Mouse (Mus musculus) midbrain, embryonic 14.5 days (tissue): ENCODE measurements around the gene Itgam. TPM values are rescaled to one million over a fixed set of nuclear protein-coding genes. Genes with fewer than 3 reads are reported as not detected.

ENCODE experiments used
- ATAC-seq: fragments of 200-750 bp; cut with Nextera tagmentation; 2 replicates; pipeline ENCODE4 v1.8.0; 2017; ENCODE audit warnings: moderate number of reproducible peaks, moderate library complexity; ENCODE audit not compliant: low FRiP score, low TSS enrichment
- DNase-seq: peaks from one replicate; pipeline ENCODE4 v3.0.0-alpha.2; 2015
- H3K27ac ChIP-seq: fragments of 300-500 bp; sonication (generic); replicated peaks from 2 replicates; pipeline ENCODE4 v1.5.1; 2014; ENCODE audit warnings: mild to moderate bottlenecking, low read depth, low read length, moderate library complexity
- H3K27me3 ChIP-seq: fragments of 300-500 bp; sonication (generic); 2 replicates; pipeline ENCODE4 v1.6.1; 2014; ENCODE audit warnings: low read length, control low read depth, mixed read lengths; ENCODE audit not compliant: control insufficient read depth, insufficient read depth
- H3K36me3 ChIP-seq: fragments of 300-500 bp; sonication (generic); 2 replicates; pipeline ENCODE4 v1.6.1; 2014; ENCODE audit warnings: low read length, control low read depth; ENCODE audit not compliant: control insufficient read depth, insufficient read depth
- H3K4me1 ChIP-seq: fragments of 300-500 bp; sonication (generic); 2 replicates; pipeline ENCODE4 v1.6.1; 2014; ENCODE audit warnings: mild to moderate bottlenecking, antibody characterized with exemption, low read length, control low read depth; ENCODE audit not compliant: control insufficient read depth, insufficient read depth
- H3K4me2 ChIP-seq: fragments of 300-500 bp; sonication (generic); 2 replicates; pipeline ENCODE4 v1.6.1; 2014; ENCODE audit warnings: mild to moderate bottlenecking, low read length, moderate library complexity
- H3K4me3 ChIP-seq: fragments of 300-500 bp; sonication (generic); replicated peaks from 2 replicates; pipeline ENCODE4 v1.5.1; 2014; ENCODE audit warnings: low read depth, low read length
- H3K9ac ChIP-seq: fragments of 300-500 bp; sonication (generic); replicated peaks from 2 replicates; pipeline ENCODE4 v1.6.1; 2014; ENCODE audit warnings: mild to moderate bottlenecking, low read length, moderate library complexity
- H3K9me3 ChIP-seq: fragments of 300-500 bp; sonication (generic); 2 replicates; pipeline ENCODE4 v1.6.1; 2016; ENCODE audit warnings: low read length, control low read depth, mixed read lengths; ENCODE audit not compliant: control insufficient read depth
- WGBS: fragments of 180-500 bp; shearing (Covaris S2); extraction: QIAGEN DNeasy Blood & Tissue Kit; methylation state at CpG from one replicate; pipeline ENCODE4 v1.1.7; 2014; 5-methylcytosine and 5-hydroxymethylcytosine counted together
- polyA plus RNA-seq: library from polyadenylated mRNA; unstranded; fragments of >200 nt; fragmentation: Nextera tagmentation; extraction: Ambion mirVana; gene quantifications from 2 replicates; pipeline ENCODE4 v1.2.1, GENCODE M21; 2014

The Itgam gene
- polyA plus RNA-seq, 1 experiment from 2014 or later, result 0.68 TPM

- DNase-seq, result no peak
- no peaks in the 10 kb centered on the region for H3K9me3 ChIP-seq
These were observed 16.8 kb upstream of the Itgam start for GRCm38 (mm10) chr7:128045640-128046039.

GRCm38 (mm10) chr7:128048819-128049218 lies 13.6 kb upstream of the Itgam start:
- 95% methylated on average over 4 of the region's 4 CpGs for WGBS
- Histone ChIP-seq H3K9ac (no peak overlapping the region), H3K4me2 (no peak overlapping the region), H3K27me3 (no peaks in the 10 kb centered on the region), H3K4me1 (no peaks in the 10 kb centered on the region), H3K4me3 (no peak overlapping the region), H3K9me3 (no peaks in the 10 kb centered on the region), H3K27ac (no peak overlapping the region), H3K36me3 (no peaks in the 10 kb centered on the region)
- ATAC-seq (no peak), DNase-seq (no peak)

More at GRCm38 (mm10) chr7:128045640-128046039, 16.8 kb upstream of the Itgam start:
- H3K4me2 ChIP-seq, result no peak overlapping the region
- H3K4me3 ChIP-seq, result no peak overlapping the region
- no peaks in the 10 kb centered on the region for H3K36me3 ChIP-seq
- H3K9ac ChIP-seq, result no peak overlapping the region
- no peaks in the 10 kb centered on the region for H3K27me3 ChIP-seq
- no peaks in the 10 kb centered on the region for H3K4me1 ChIP-seq
- ATAC-seq, result no peak
- H3K27ac ChIP-seq, result no peak overlapping the region
- WGBS, result 67% methylated on average over 2 of the region's 2 CpGs

GRCm38 (mm10) chr7:128049254-128049653 lies 13.2 kb upstream of the Itgam start:
- Histone ChIP-seq H3K4me2 (no peak overlapping the region), H3K27ac (no peak overlapping the region), H3K4me1 (no peaks in the 10 kb centered on the region), H3K9me3 (no peaks in the 10 kb centered on the region), H3K36me3 (no peaks in the 10 kb centered on the region), H3K4me3 (no peak overlapping the region), H3K27me3 (no peaks in the 10 kb centered on the region), H3K9ac (no peak overlapping the region)
- 99% methylated on average over 2 of the region's 2 CpGs for WGBS
- ATAC-seq (no peak), DNase-seq (no peak)

- Histone ChIP-seq H3K27me3 (no peaks in the 10 kb centered on the region), H3K9ac (no peak overlapping the region), H3K9me3 (no peaks in the 10 kb centered on the region), H3K4me1 (no peaks in the 10 kb centered on the region), H3K4me2 (no peak overlapping the region), H3K36me3 (no peaks in the 10 kb centered on the region), H3K27ac (no peak overlapping the region), H3K4me3 (no peak overlapping the region)
- ATAC-seq (no peak), DNase-seq (no peak)
- WGBS, result 79% methylated on average over 4 of the region's 4 CpGs
These were observed 11.7 kb upstream of the Itgam start for GRCm38 (mm10) chr7:128050739-128051138.

DNA sequence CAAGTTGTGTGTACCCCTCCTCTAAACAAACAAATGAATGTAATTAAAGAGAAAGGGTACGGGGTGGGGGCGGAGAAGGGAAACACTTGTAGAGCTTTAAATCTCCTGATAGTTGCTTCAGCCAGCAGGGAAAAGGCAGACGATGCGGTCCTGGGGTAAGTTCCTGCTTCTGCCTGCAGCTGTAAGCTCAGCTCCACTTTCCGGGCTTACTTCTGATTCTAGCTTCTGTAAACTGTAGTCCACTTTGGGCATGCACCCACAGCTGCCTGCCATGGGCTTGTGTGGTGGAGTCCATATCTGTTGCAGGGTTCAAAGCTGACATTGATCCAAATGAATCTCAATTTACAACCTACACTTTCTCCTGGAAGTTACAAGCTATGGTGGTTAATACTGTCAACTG lies 9.4 kb upstream of the Itgam start:
- WGBS, result 87% methylated on average over 5 of the region's 5 CpGs
- Histone ChIP-seq H3K27me3 (no peaks in the 10 kb centered on the region), H3K27ac (no peak overlapping the region), H3K36me3 (no peaks in the 10 kb centered on the region), H3K9ac (no peak overlapping the region), H3K4me1 (no peaks in the 10 kb centered on the region), H3K4me2 (no peak overlapping the region), H3K4me3 (no peak overlapping the region), H3K9me3 (no peaks in the 10 kb centered on the region)
- DNase-seq (no peak), ATAC-seq (no peak)

- no peaks in the 10 kb centered on the region for H3K9me3 ChIP-seq
- no peak overlapping the region for H3K27ac ChIP-seq
- no peak overlapping the region for H3K9ac ChIP-seq
- no peak for ATAC-seq
- H3K4me1 ChIP-seq, result no peaks in the 10 kb centered on the region
- no peak overlapping the region for H3K4me2 ChIP-seq
- 83% methylated on average over 3 of the region's 3 CpGs for WGBS
- DNase-seq, result no peak
- H3K36me3 ChIP-seq, result no peaks in the 10 kb centered on the region
- H3K27me3 ChIP-seq, result no peaks in the 10 kb centered on the region
- no peak overlapping the region for H3K4me3 ChIP-seq
These were observed 5.5 kb upstream of the Itgam start for GRCm38 (mm10) chr7:128056917-128057444.

DNA sequence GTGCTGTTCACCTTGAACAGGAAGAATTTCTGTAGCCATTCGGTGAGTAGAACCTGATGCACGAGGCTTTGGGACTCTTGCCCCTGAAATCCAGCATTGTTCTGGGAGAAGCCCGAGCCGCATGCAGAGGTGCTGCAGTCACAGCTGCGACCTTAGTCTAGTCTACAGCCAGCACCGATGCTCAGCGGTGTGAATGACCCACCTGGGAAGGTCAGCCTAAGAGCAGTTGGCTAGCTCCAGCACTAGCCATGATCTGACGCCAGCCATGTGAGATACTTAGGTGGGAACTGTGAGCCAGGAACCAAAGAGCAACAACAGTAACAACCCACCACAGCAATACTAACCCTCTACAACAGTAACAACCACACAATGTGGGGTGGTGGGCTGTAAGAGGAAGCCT lies 4.6 kb upstream of the Itgam start:
- Histone ChIP-seq H3K36me3 (no peaks in the 10 kb centered on the region), H3K4me3 (no peak overlapping the region), H3K4me1 (no peaks in the 10 kb centered on the region), H3K27me3 (no peaks in the 10 kb centered on the region), H3K9ac (no peak overlapping the region), H3K4me2 (no peak overlapping the region), H3K9me3 (no peaks in the 10 kb centered on the region), H3K27ac (no peak overlapping the region)
- 80% methylated on average over 8 of the region's 8 CpGs for WGBS
- DNase-seq, result no peak
- ATAC-seq, result no peak

- 77% methylated on average over 7 of the region's 7 CpGs for WGBS
- ATAC-seq (no peak), DNase-seq (no peak)
- no peak overlapping the region for H3K4me3 ChIP-seq
- H3K27me3 ChIP-seq, result no peaks in the 10 kb centered on the region
- no peak overlapping the region for H3K9ac ChIP-seq
- no peaks in the 10 kb centered on the region for H3K9me3 ChIP-seq
- H3K4me1 ChIP-seq, result no peaks in the 10 kb centered on the region
- H3K4me2 ChIP-seq, result no peak overlapping the region
- H3K36me3 ChIP-seq, result no peaks in the 10 kb centered on the region
- H3K27ac ChIP-seq, result no peak overlapping the region
These were observed 3.9 kb upstream of the Itgam start for GRCm38 (mm10) chr7:128058576-128058975.

DNA sequence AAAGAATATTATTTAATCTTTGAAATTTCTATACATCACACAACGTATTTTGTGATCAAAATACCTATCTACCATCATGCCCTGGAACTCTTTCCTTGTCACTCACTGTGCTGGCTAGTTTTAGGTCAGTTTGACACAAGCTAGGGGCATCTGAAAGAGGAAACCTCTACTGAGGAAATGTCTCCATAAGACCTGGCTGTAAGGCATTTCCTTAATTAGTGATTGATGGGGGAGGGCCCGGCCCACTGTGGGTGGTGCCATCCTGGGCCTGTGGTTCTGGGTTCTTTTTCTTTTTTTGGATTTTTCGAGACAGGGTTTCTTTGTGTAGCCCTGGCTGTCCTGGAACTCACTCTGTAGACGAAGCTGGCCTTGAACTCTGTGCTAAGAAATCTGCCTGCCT lies 3.3 kb upstream of the Itgam start:
- Histone ChIP-seq H3K27me3 (no peaks in the 10 kb centered on the region), H3K27ac (no peak overlapping the region), H3K36me3 (no peaks in the 10 kb centered on the region), H3K9me3 (no peaks in the 10 kb centered on the region), H3K9ac (no peak overlapping the region), H3K4me1 (no peaks in the 10 kb centered on the region), H3K4me2 (no peak overlapping the region), H3K4me3 (no peak overlapping the region)
- 86% methylated on average over 4 of the region's 4 CpGs for WGBS
- ATAC-seq (no peak), DNase-seq (no peak)
